ENCODE assay signal across 8 mouse cellular contexts in genomic region chr17:25698446-25698845, GRCm38 (mm10). TPM values are rescaled to one million over a fixed set of nuclear protein-coding genes. Genes with fewer than 3 reads are reported as not detected.
DNase-seq lines count a peak whose midpoint lies in the region; ATAC-seq and TF ChIP-seq lines count a peak whose summit lies in the region.

No protein-coding gene starts in this region.

- in situ Hi-C loops in Patski (cut with MboI; ENCODE audit: low pct_unique_long_range_greater_than_20kb) = loop anchor here (5.0 kb wide), 4 partner anchors 126 to 296 kb away; partner anchors contain the start of gene Sox8

- CTCF ChIA-PET in Patski (lab: Charles Lee) = interaction anchor here (1.0 to 2.8 kb wide), 7 partner anchors 13 to 222 kb away, joined by 3 to 17 read pairs (median 4); partner anchors contain the start of gene Lmf1

- no peak overlapping the region for H3K4me3 ChIP-seq in kidney, embryonic 14.5 days (ENCODE audit: low read length)
- H3K4me3 ChIP-seq in limb, embryonic 14.5 days (replicated peaks; ENCODE audit: low read length) = no peak overlapping the region

- no peaks in the 10 kb centered on the region for H3K4me1 ChIP-seq in kidney, embryonic 14.5 days (ENCODE audit: control insufficient read depth, insufficient read depth, low read length)
- 0 out of 2 replicates have a peak, but pooled peaks cover 4% of the 10 kb centered on the region for H3K4me1 ChIP-seq in limb, embryonic 14.5 days (ENCODE audit: control insufficient read depth, insufficient read depth, low read length)

- no peaks in the 10 kb centered on the region for H3K9me3 ChIP-seq in kidney, embryonic 14.5 days (ENCODE audit: control insufficient read depth, low read length)
- no peaks in the 10 kb centered on the region for H3K9me3 ChIP-seq in limb, embryonic 14.5 days (ENCODE audit: control insufficient read depth, low read length)

- TF ChIP-seq POLR2A in limb, embryonic 14.5 days (IDR thresholded peaks at IDR 0.05; ENCODE audit: borderline replicate concordance, extremely low read depth, insufficient read depth, insufficient read length) = no peak

- 12% methylated on average over 7 of the region's 7 CpGs for WGBS in kidney, embryonic 14.5 days
- WGBS in limb, embryonic 14.5 days = 8% methylated on average over 7 of the region's 7 CpGs

- H3K9ac ChIP-seq in kidney, embryonic 14.5 days (ENCODE audit: low read depth, low read length) = no peak overlapping the region
- no peak overlapping the region for H3K9ac ChIP-seq in limb, embryonic 14.5 days (ENCODE audit: low read depth, low read length, severe bottlenecking)

- POLR2A ChIA-PET in Patski (lab: Charles Lee) = no interaction called here

- H3K27me3 ChIP-seq in Patski = peaks cover 16% of the 10 kb centered on the region
- H3K27me3 ChIP-seq in kidney, embryonic 14.5 days (ENCODE audit: control insufficient read depth, insufficient read depth, low read length) = no peaks in the 10 kb centered on the region
- no peaks in the 10 kb centered on the region for H3K27me3 ChIP-seq in limb, embryonic 14.5 days (ENCODE audit: control insufficient read depth, insufficient read depth, low read length)

- peak; percentile 87 for TF ChIP-seq CTCF in Patski (IDR thresholded peaks at IDR 0.05)

- H3K36me3 ChIP-seq in kidney, embryonic 14.5 days (ENCODE audit: control insufficient read depth, insufficient read depth, low read length) = no peaks in the 10 kb centered on the region
- no peaks in the 10 kb centered on the region for H3K36me3 ChIP-seq in limb, embryonic 14.5 days (ENCODE audit: control insufficient read depth, insufficient read depth, low read length)

- H3K27ac ChIP-seq in kidney, embryonic 14.5 days (ENCODE audit: low read depth, low read length) = no peak overlapping the region
- H3K27ac ChIP-seq in limb, embryonic 14.5 days (replicated peaks; ENCODE audit: low read depth, low read length) = no peak overlapping the region

- peak; percentile 63 for DNase-seq in 416B (ENCODE audit: low read depth)
- DNase-seq in Patski (ENCODE audit: low read depth, low spot score) = peak; percentile 15
- peak; percentile 52 for DNase-seq in cerebellum, adult 9-11 months
- DNase-seq in frontal cortex, postnatal 36 days (ENCODE audit: low spot score in 2 of 2) = peak; percentile 79 to 86
- peak; percentile 85 for DNase-seq in limb, embryonic 14.5 days (ENCODE audit: low spot score)
- DNase-seq in ovary, postnatal 14 days (ENCODE audit: low spot score) = peak; percentile 70
- peak; percentile 75 for DNase-seq in thymus, postnatal 14 days

- no peak for ATAC-seq in Patski
- ATAC-seq in kidney, embryonic 14.5 days (ENCODE audit: low FRiP score, low TSS enrichment) = peak; percentile 43; the same call in 1 of the 2 replicates
- ATAC-seq in limb, embryonic 14.5 days (ENCODE audit: low FRiP score, low read depth) = 0 out of 2 replicates have a peak, but pooled peaks have one; percentile 65

- H3K4me2 ChIP-seq in kidney, embryonic 14.5 days (replicated peaks; ENCODE audit: low read depth, low read length) = no peak overlapping the region
- H3K4me2 ChIP-seq in limb, embryonic 14.5 days (replicated peaks; ENCODE audit: low read depth, low read length, severe bottlenecking) = no peak overlapping the region

RNA-seq across cellular contexts. Expression of gene Gng13, which starts 18.5 kb away (rescaled TPM):
- polyA plus RNA-seq in Patski (2021) = not detected
- 0.50 and 1.5 TPM in 2 replicates for polyA plus RNA-seq in kidney, embryonic 14.5 days (2014; fragmentation: Nextera tagmentation; extraction: Ambion mirVana)
- polyA plus RNA-seq in limb, embryonic 14.5 days (2012; rRNA removed) = 0.56 and 0.74 TPM in 2 replicates
- polyA plus RNA-seq in limb, embryonic 14.5 days (2014; fragmentation: Nextera tagmentation; extraction: Ambion mirVana) = 3.5 and 6.1 TPM in 2 replicates

RNA-seq across cellular contexts. Expression of gene Chtf18, which starts 28.8 kb away (rescaled TPM):
- polyA plus RNA-seq in Patski (2021) = 13.0 TPM
- 17.3 and 26.0 TPM in 2 replicates for polyA plus RNA-seq in kidney, embryonic 14.5 days (2014; fragmentation: Nextera tagmentation; extraction: Ambion mirVana)
- 34.5 and 34.6 TPM in 2 replicates for polyA plus RNA-seq in limb, embryonic 14.5 days (2012; rRNA removed)
- 14.7 and 16.1 TPM in 2 replicates for polyA plus RNA-seq in limb, embryonic 14.5 days (2014; fragmentation: Nextera tagmentation; extraction: Ambion mirVana)

RNA-seq across cellular contexts. Expression of gene Rpusd1, which starts 29.0 kb away (rescaled TPM):
- polyA plus RNA-seq in Patski (2021) = 18.5 TPM
- 21.6 and 22.1 TPM in 2 replicates for polyA plus RNA-seq in kidney, embryonic 14.5 days (2014; fragmentation: Nextera tagmentation; extraction: Ambion mirVana)
- 48.2 and 71.7 TPM in 2 replicates for polyA plus RNA-seq in limb, embryonic 14.5 days (2012; rRNA removed)
- 26.1 and 26.6 TPM in 2 replicates for polyA plus RNA-seq in limb, embryonic 14.5 days (2014; fragmentation: Nextera tagmentation; extraction: Ambion mirVana)

RNA-seq across cellular contexts. Expression of gene Mslnl, which starts 37.4 kb away (rescaled TPM):
- polyA plus RNA-seq in Patski (2021) = not detected
- polyA plus RNA-seq in kidney, embryonic 14.5 days (2014; fragmentation: Nextera tagmentation; extraction: Ambion mirVana) = not detected in 2 replicates
- polyA plus RNA-seq in limb, embryonic 14.5 days (2012; rRNA removed) = 0.10 and 0.13 TPM in 2 replicates
- polyA plus RNA-seq in limb, embryonic 14.5 days (2014; fragmentation: Nextera tagmentation; extraction: Ambion mirVana) = 0.10 and 0.22 TPM in 2 replicates

RNA-seq across cellular contexts. Expression of gene Msln, which starts 55.7 kb away (rescaled TPM):
- polyA plus RNA-seq in Patski (2021) = 0.99 TPM
- polyA plus RNA-seq in kidney, embryonic 14.5 days (2014; fragmentation: Nextera tagmentation; extraction: Ambion mirVana) = 2.6 and 3.3 TPM in 2 replicates
- 0.23 and 5.5 TPM in 2 replicates for polyA plus RNA-seq in limb, embryonic 14.5 days (2012; rRNA removed)
- polyA plus RNA-seq in limb, embryonic 14.5 days (2014; fragmentation: Nextera tagmentation; extraction: Ambion mirVana) = 0.37 and 0.95 TPM in 2 replicates

Comparison
In these comparisons a context has a peak if more than half of its experiments do, and no peak if none do; other contexts are left out.
1. DNase-seq: peak in every context shown above with its lines; median percentile 85 in limb, embryonic 14.5 days; 82 in frontal cortex, postnatal 36 days; 75 in thymus, postnatal 14 days; 70 in ovary, postnatal 14 days; 63 in 416B; 52 in cerebellum, adult 9-11 months; 15 in Patski.